Mouse (Mus musculus): ENCODE results near the gene Vps13d.

Gene Vps13d

GRCm38 (mm10) chr4:145005943-145006545 lies 188.8 kb downstream of the Vps13d start:
- no peak for DNase-seq (ENCODE audit: low spot score in 2 of 2)

GRCm38 (mm10) chr4:145004176-145004575 lies 190.6 kb downstream of the Vps13d start:
- DNase-seq (ENCODE audit: low spot score in 2 of 2), result no peak

GRCm38 (mm10) chr4:145002733-145003132 lies 192.1 kb downstream of the Vps13d start:
- no peak for DNase-seq (ENCODE audit: low spot score in 2 of 2)

- no peak for DNase-seq (ENCODE audit: low spot score in 2 of 2)
These were observed 194.9 kb downstream of the Vps13d start for GRCm38 (mm10) chr4:144999903-145000382.

GRCm38 (mm10) chr4:144999572-144999880 lies 195.3 kb downstream of the Vps13d start:
- no peak for DNase-seq (ENCODE audit: low spot score in 2 of 2)

- no peak for DNase-seq (ENCODE audit: low spot score in 2 of 2)
These were observed 195.8 kb downstream of the Vps13d start for GRCm38 (mm10) chr4:144998808-144999571.

- DNase-seq (ENCODE audit: low spot score in 2 of 2), result no peak
These were observed 196.7 kb downstream of the Vps13d start for GRCm38 (mm10) chr4:144997887-144998658.

GRCm38 (mm10) chr4:144996996-144997820 lies 197.6 kb downstream of the Vps13d start:
- no peak for DNase-seq (ENCODE audit: low spot score in 2 of 2)

GRCm38 (mm10) chr4:144995826-144996225 lies 199.0 kb downstream of the Vps13d start:
- DNase-seq (ENCODE audit: low spot score in 2 of 2), result no peak

GRCm38 (mm10) chr4:144993047-144993917 lies 201.5 kb downstream of the Vps13d start:
- DNase-seq (ENCODE audit: low spot score in 2 of 2), result no peak

- no peak for DNase-seq (ENCODE audit: low spot score in 2 of 2)
These were observed 202.4 kb downstream of the Vps13d start for GRCm38 (mm10) chr4:144992413-144992812.

- DNase-seq (ENCODE audit: low spot score in 2 of 2), result no peak
These were observed 206.2 kb downstream of the Vps13d start for GRCm38 (mm10) chr4:144988443-144989206.

GRCm38 (mm10) chr4:144986016-144986805 lies 208.6 kb downstream of the Vps13d start:
- no peak for DNase-seq (ENCODE audit: low spot score in 2 of 2)

GRCm38 (mm10) chr4:144983821-144984371 lies 210.9 kb downstream of the Vps13d start:
- no peak for DNase-seq (ENCODE audit: low spot score in 2 of 2)

- no peak for DNase-seq (ENCODE audit: low spot score in 2 of 2)
These were observed 211.5 kb downstream of the Vps13d start for GRCm38 (mm10) chr4:144983228-144983744.

GRCm38 (mm10) chr4:144980811-144981551 lies 213.8 kb downstream of the Vps13d start:
- no peak for DNase-seq (ENCODE audit: low spot score in 2 of 2)

- no peak for DNase-seq (ENCODE audit: low spot score in 2 of 2)
These were observed 214.7 kb downstream of the Vps13d start for GRCm38 (mm10) chr4:144980110-144980509.

GRCm38 (mm10) chr4:144978039-144978438 lies 216.8 kb downstream of the Vps13d start:
- DNase-seq (ENCODE audit: low spot score in 2 of 2), result no peak

Measured in right cerebral cortex, postnatal 36 days (tissue).